Mouse (Mus musculus) embryonic facial prominence, embryonic 14.5 days (tissue): Measurements from ENCODE around the gene 4921504E06Rik. TPM values are rescaled to one million over a fixed set of nuclear protein-coding genes. Genes with fewer than 3 reads are reported as not detected.
A peak's percentile ranks its signal among the peaks of the same experiment; 100 is the strongest.

Experiments
- ATAC-seq: fragments of 200-750 bp; cut with Nextera tagmentation; 2 replicates; pipeline ENCODE4 v1.8.0; 2017; ENCODE audit warnings: low read depth, moderate number of reproducible peaks, moderate TSS enrichment
- DNase-seq: peaks from one replicate; pipeline ENCODE4 v3.0.0-alpha.2; 2015; ENCODE audit warnings: low spot score
- H3K27ac ChIP-seq: fragments of 300-500 bp; sonication (generic); replicated peaks from 2 replicates; pipeline ENCODE4 v1.5.1; 2014; ENCODE audit warnings: low read depth, mild to moderate bottlenecking, low read length, moderate library complexity
- H3K27me3 ChIP-seq: fragments of 300-500 bp; sonication (generic); replicated peaks from 2 replicates; pipeline ENCODE4 v1.6.1; 2014; ENCODE audit warnings: low read length; ENCODE audit not compliant: control insufficient read depth, insufficient read depth
- H3K36me3 ChIP-seq: fragments of 300-500 bp; sonication (generic); 2 replicates; pipeline ENCODE4 v1.6.1; 2014; ENCODE audit warnings: low read length, mixed read lengths; ENCODE audit not compliant: control insufficient read depth, insufficient read depth
- H3K4me1 ChIP-seq: fragments of 300-500 bp; sonication (generic); 2 replicates; pipeline ENCODE4 v1.6.1; 2014; ENCODE audit warnings: antibody characterized with exemption, low read length; ENCODE audit not compliant: control insufficient read depth, insufficient read depth
- H3K4me2 ChIP-seq: fragments of 300-500 bp; sonication (generic); 2 replicates; pipeline ENCODE4 v1.6.1; 2014; ENCODE audit warnings: low read depth, mild to moderate bottlenecking, low read length, moderate library complexity, mixed read lengths
- H3K4me3 ChIP-seq: fragments of 300-500 bp; sonication (generic); 2 replicates; pipeline ENCODE4 v1.5.1; 2014; ENCODE audit warnings: low read depth, mild to moderate bottlenecking, low read length
- H3K9ac ChIP-seq: fragments of 300-500 bp; sonication (generic); 2 replicates; pipeline ENCODE4 v1.6.1; 2014; ENCODE audit warnings: low read depth, mild to moderate bottlenecking, low read length, moderate library complexity, mixed read lengths
- H3K9me3 ChIP-seq: fragments of 300-500 bp; sonication (generic); 2 replicates; pipeline ENCODE4 v1.6.1; 2016; ENCODE audit warnings: low read length; ENCODE audit not compliant: control insufficient read depth
- WGBS: fragments of 180-500 bp; shearing (Covaris S2); extraction: QIAGEN DNeasy Blood & Tissue Kit; methylation state at CpG from one replicate; pipeline ENCODE4 v1.1.7; 2014; 5-methylcytosine and 5-hydroxymethylcytosine counted together
- polyA plus RNA-seq: library from polyadenylated mRNA; unstranded; fragments of >200 nt; fragmentation: Nextera tagmentation; extraction: Ambion mirVana; gene quantifications from 2 replicates; pipeline ENCODE4 v1.2.1, GENCODE M21; 2014

Gene 4921504E06Rik
- polyA plus RNA-seq, 1 experiment from 2014 or later: 0.14 TPM

DNA sequence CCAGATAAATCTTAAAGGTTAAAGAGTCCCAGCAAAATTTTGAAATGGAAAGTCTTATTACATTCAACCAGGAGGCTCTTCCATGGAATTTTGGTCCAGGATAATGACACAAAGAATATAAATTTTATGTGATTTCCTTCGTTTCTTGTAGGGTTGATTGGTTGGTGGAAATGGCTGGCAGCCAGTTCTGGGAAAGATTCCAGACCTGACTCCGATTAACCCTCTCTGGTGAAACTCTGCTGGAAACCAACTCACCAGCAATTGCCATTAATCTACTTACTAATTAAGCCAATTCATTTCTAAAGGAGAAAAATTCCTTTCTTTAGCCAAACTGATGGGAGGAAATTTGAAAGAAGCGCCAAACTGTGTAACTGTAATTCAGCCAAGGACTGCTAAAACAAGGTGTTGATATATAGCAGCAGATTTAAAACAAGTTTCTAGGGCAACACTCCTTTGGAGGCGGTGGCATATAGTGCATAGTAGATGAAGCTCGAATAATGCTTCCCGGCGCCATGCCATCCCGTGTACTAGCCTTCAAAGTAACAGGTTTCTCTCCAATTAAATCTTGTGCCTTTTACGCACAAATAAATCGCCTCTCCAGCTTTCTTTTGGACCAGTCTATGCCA is 97.7 kb downstream of the 4921504E06Rik start:
- Histone ChIP-seq H3K4me1 (peaks cover 5% of the 10 kb centered on the region; the same call in 1 of the 2 replicates), H3K4me2 (no peak overlapping the region), H3K36me3 (no peaks in the 10 kb centered on the region), H3K27me3 (peaks cover 74% of the 10 kb centered on the region), H3K4me3 (no peak overlapping the region), H3K9ac (no peak overlapping the region), H3K27ac (no peak overlapping the region), H3K9me3 (no peaks in the 10 kb centered on the region)
- WGBS: 9% methylated on average over 10 of the region's 10 CpGs
- ATAC-seq (no peak), DNase-seq (peak; percentile 25)

DNA sequence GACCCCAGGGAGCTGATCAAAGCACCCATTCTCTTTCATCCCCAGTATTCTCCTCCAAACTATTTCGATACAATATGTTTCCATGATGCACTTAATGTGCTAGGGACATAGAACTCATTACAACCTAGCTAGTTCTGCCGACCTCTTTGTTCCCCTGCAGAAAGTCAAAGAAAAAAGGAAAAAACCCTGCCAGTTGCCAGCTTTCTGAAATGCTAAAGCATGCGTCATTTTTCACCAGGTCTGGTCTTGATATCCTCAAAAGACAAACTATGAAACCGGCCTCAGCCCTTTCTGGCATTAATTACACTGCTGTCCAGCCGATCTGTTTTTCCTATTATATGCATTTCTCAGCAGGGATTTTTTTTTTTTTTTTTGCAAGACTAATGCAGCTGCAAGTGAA is 98.5 kb downstream of the 4921504E06Rik start:
- no peak overlapping the region for H3K27ac ChIP-seq
- DNase-seq (no peak), ATAC-seq (no peak)
- peaks cover 5% of the 10 kb centered on the region; the same call in 1 of the 2 replicates for H3K4me1 ChIP-seq
- H3K4me2 ChIP-seq: no peak overlapping the region
- 3% methylated on average over 5 of the region's 5 CpGs for WGBS
- H3K9me3 ChIP-seq: no peaks in the 10 kb centered on the region
- H3K9ac ChIP-seq: no peak overlapping the region
- no peak overlapping the region for H3K4me3 ChIP-seq
- H3K36me3 ChIP-seq: no peaks in the 10 kb centered on the region
- peaks cover 80% of the 10 kb centered on the region for H3K27me3 ChIP-seq

- Histone ChIP-seq H3K27me3 (peaks cover 100% of the 10 kb centered on the region), H3K4me2 (no peak overlapping the region), H3K4me3 (no peak overlapping the region; the same call in 1 of the 2 replicates), H3K9ac (no peak overlapping the region), H3K36me3 (no peaks in the 10 kb centered on the region), H3K4me1 (peaks cover 5% of the 10 kb centered on the region; the same call in 1 of the 2 replicates), H3K9me3 (no peaks in the 10 kb centered on the region), H3K27ac (no peak overlapping the region)
- no peak for DNase-seq
- ATAC-seq: no peak
- under 1% methylated on average over 14 of the region's 19 CpGs for WGBS
These were observed 101.1 kb downstream of the 4921504E06Rik start for GRCm38 (mm10) chr2:19452531-19453055.

- no peaks in the 10 kb centered on the region for H3K36me3 ChIP-seq
These were observed 104.4 kb downstream of the 4921504E06Rik start for GRCm38 (mm10) chr2:19449308-19449707.

GRCm38 (mm10) chr2:19448042-19448700 is 105.5 kb downstream of the 4921504E06Rik start:
- Histone ChIP-seq H3K27me3 (peaks cover 97% of the 10 kb centered on the region), H3K9me3 (no peaks in the 10 kb centered on the region), H3K9ac (no peak overlapping the region), H3K36me3 (no peaks in the 10 kb centered on the region), H3K4me1 (peaks cover 4% of the 10 kb centered on the region), H3K27ac (no peak overlapping the region), H3K4me3 (0 out of 2 replicates have a peak overlapping the region, but pooled peaks have one; percentile 2), H3K4me2 (peak overlapping the region; percentile 16; the same call in 1 of the 2 replicates)
- under 1% methylated on average over 24 of the region's 31 CpGs for WGBS
- ATAC-seq (peak; percentile 61), DNase-seq (peak; percentile 35)

More at GRCm38 (mm10) chr2:19449308-19449707, 104.4 kb downstream of the 4921504E06Rik start:
- Histone ChIP-seq H3K4me3 (no peak overlapping the region), H3K9me3 (no peaks in the 10 kb centered on the region), H3K9ac (no peak overlapping the region), H3K4me2 (no peak overlapping the region), H3K4me1 (peaks cover 4% of the 10 kb centered on the region), H3K27ac (no peak overlapping the region), H3K27me3 (peaks cover 98% of the 10 kb centered on the region)
- DNase-seq: no peak
- no peak for ATAC-seq
- WGBS: 25% methylated on average over 4 of the region's 4 CpGs

DNA sequence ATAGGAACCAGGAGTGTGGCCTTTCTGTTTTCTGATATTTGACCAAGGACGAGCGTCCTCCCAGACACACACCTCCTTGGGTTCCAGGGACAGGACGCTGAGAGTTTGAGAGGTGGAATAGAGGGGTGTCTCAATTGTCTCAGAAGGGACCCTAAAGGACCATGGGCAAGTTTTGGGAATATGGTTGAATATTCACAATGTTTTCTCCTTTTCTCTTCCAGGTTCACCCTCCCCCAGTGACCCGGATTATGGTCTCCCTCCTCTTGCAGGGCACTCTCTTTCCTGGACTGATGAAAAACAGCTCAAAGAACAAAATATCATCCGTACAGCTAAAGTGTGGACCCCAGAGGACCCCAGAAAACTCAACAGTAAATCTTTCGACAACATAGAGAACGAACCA is 107.0 kb downstream of the 4921504E06Rik start:
- H3K4me3 ChIP-seq: no peak overlapping the region
- H3K27me3 ChIP-seq: peaks cover 96% of the 10 kb centered on the region
- no peak overlapping the region for H3K4me2 ChIP-seq
- H3K9me3 ChIP-seq: no peaks in the 10 kb centered on the region
- no peak overlapping the region for H3K27ac ChIP-seq
- H3K4me1 ChIP-seq: peaks cover 4% of the 10 kb centered on the region
- ATAC-seq: no peak
- H3K9ac ChIP-seq: no peak overlapping the region
- H3K36me3 ChIP-seq: no peaks in the 10 kb centered on the region
- DNase-seq: no peak
- WGBS: 4% methylated on average over 7 of the region's 7 CpGs

GRCm38 (mm10) chr2:19445871-19446501 is 107.7 kb downstream of the 4921504E06Rik start:
- no peak for DNase-seq
- ATAC-seq: no peak
- no peaks in the 10 kb centered on the region for H3K36me3 ChIP-seq
- peak overlapping the region; percentile 35 for H3K4me3 ChIP-seq
- WGBS: under 1% methylated on average over 48 of the region's 67 CpGs
- no peak overlapping the region for H3K9ac ChIP-seq
- H3K9me3 ChIP-seq: no peaks in the 10 kb centered on the region
- peaks cover 4% of the 10 kb centered on the region for H3K4me1 ChIP-seq
- peak overlapping the region; percentile 57 for H3K4me2 ChIP-seq
- H3K27ac ChIP-seq: no peak overlapping the region
- H3K27me3 ChIP-seq: peaks cover 96% of the 10 kb centered on the region

- H3K36me3 ChIP-seq: no peaks in the 10 kb centered on the region
- no peak within 1 kb of the TSS for H3K9ac ChIP-seq
- H3K4me2 ChIP-seq: peak within 1 kb of the TSS; percentile 57
- H3K4me1 ChIP-seq: peaks cover 4% of the 10 kb centered on the region
- peaks cover 96% of the 10 kb centered on the region for H3K27me3 ChIP-seq
- H3K9me3 ChIP-seq: no peaks in the 10 kb centered on the region
- H3K27ac ChIP-seq: no peak within 1 kb of the TSS
- 1% methylated on average over 24 of the region's 53 CpGs for WGBS
- H3K4me3 ChIP-seq: peak within 1 kb of the TSS; percentile 35
- ATAC-seq (peak; percentile 54), DNase-seq (peak; percentile 23)
These were observed 108.5 kb downstream of the 4921504E06Rik start, which contains the start of gene Ptf1a for GRCm38 (mm10) chr2:19444931-19445831. TSS of gene Ptf1a (plus strand) at chr2:19445663.
